Mouse (Mus musculus): ENCODE measurements around the gene Eif4e2. TPM values are rescaled to one million over a fixed set of nuclear protein-coding genes. Genes with fewer than 3 reads are reported as not detected.

Eif4e2 gene
- polyA plus RNA-seq, 1 experiment: 16.5 TPM

GRCm38 (mm10) chr1:87185526-87185925, 28.2 kb upstream of the Eif4e2 start:
- Histone ChIP-seq H3K36me3 (ENCODE audit: control insufficient read depth, insufficient read depth, low read length) (no peaks in the 10 kb centered on the region), H3K4me1 (ENCODE audit: control insufficient read depth, insufficient read depth, insufficient read length, low read length) (peaks cover 11% of the 10 kb centered on the region; the same call in 1 of the 2 replicates), H3K27me3 (ENCODE audit: control insufficient read depth, insufficient read depth, low read length) (peaks cover 18% of the 10 kb centered on the region), H3K27ac (ENCODE audit: insufficient read depth, low read depth, low read length) (no peak overlapping the region), H3K4me3 (ENCODE audit: low read depth, low read length) (no peak overlapping the region)
- WGBS: 26% methylated on average over 13 of the region's 13 CpGs
- TF ChIP-seq POLR2A (IDR thresholded peaks at IDR 0.05; ENCODE audit: low read depth, low read length) (no peak), CTCF (IDR thresholded peaks at IDR 0.05; ENCODE audit: extremely low read depth, insufficient read length, insufficient replicate concordance, low read depth, low read length) (no peak)

- Histone ChIP-seq H3K36me3 (ENCODE audit: control insufficient read depth, insufficient read depth, low read length) (no peaks in the 10 kb centered on the region), H3K27ac (ENCODE audit: insufficient read depth, low read depth, low read length) (no peak overlapping the region), H3K4me3 (ENCODE audit: low read depth, low read length) (peak overlapping the region; percentile 81), H3K27me3 (ENCODE audit: control insufficient read depth, insufficient read depth, low read length) (peaks cover 18% of the 10 kb centered on the region), H3K4me1 (ENCODE audit: control insufficient read depth, insufficient read depth, insufficient read length, low read length) (peaks cover 11% of the 10 kb centered on the region; the same call in 1 of the 2 replicates)
- TF ChIP-seq POLR2A (IDR thresholded peaks at IDR 0.05; ENCODE audit: low read depth, low read length) (no peak), CTCF (IDR thresholded peaks at IDR 0.05; ENCODE audit: extremely low read depth, insufficient read length, insufficient replicate concordance, low read depth, low read length) (no peak)
- 3% methylated on average over 54 of the region's 54 CpGs for whole genome bisulfite sequencing
Observed at GRCm38 (mm10) chr1:87186261-87187036, 27.3 kb upstream of the Eif4e2 start.

GRCm38 (mm10) chr1:87187037-87187355, 26.7 kb upstream of the Eif4e2 start:
- Histone ChIP-seq H3K36me3 (ENCODE audit: control insufficient read depth, insufficient read depth, low read length) (no peaks in the 10 kb centered on the region), H3K27ac (ENCODE audit: insufficient read depth, low read depth, low read length) (no peak overlapping the region), H3K27me3 (ENCODE audit: control insufficient read depth, insufficient read depth, low read length) (peaks cover 18% of the 10 kb centered on the region), H3K4me3 (ENCODE audit: low read depth, low read length) (peak overlapping the region; percentile 81), H3K4me1 (ENCODE audit: control insufficient read depth, insufficient read depth, insufficient read length, low read length) (peaks cover 11% of the 10 kb centered on the region; the same call in 1 of the 2 replicates)
- TF ChIP-seq CTCF (IDR thresholded peaks at IDR 0.05; ENCODE audit: extremely low read depth, insufficient read length, insufficient replicate concordance, low read depth, low read length): peak; percentile 93
- TF ChIP-seq POLR2A (IDR thresholded peaks at IDR 0.05; ENCODE audit: low read depth, low read length): no peak
- under 1% methylated on average over 15 of the region's 15 CpGs for WGBS

- H3K4me3 ChIP-seq (ENCODE audit: low read depth, low read length): no peak within 1 kb of the TSS
- H3K27ac ChIP-seq (ENCODE audit: insufficient read depth, low read depth, low read length): no peak within 1 kb of the TSS
- H3K36me3 ChIP-seq (ENCODE audit: control insufficient read depth, insufficient read depth, low read length): no peaks in the 10 kb centered on the region
- no peak for TF ChIP-seq CTCF (IDR thresholded peaks at IDR 0.05; ENCODE audit: extremely low read depth, insufficient read length, insufficient replicate concordance, low read depth, low read length)
- no peak for TF ChIP-seq POLR2A (IDR thresholded peaks at IDR 0.05; ENCODE audit: low read depth, low read length)
- peaks cover 8% of the 10 kb centered on the region; the same call in 1 of the 2 replicates for H3K4me1 ChIP-seq (ENCODE audit: control insufficient read depth, insufficient read depth, insufficient read length, low read length)
- 26% methylated on average over 4 of the region's 4 CpGs for WGBS
- peaks cover 18% of the 10 kb centered on the region for H3K27me3 ChIP-seq (ENCODE audit: control insufficient read depth, insufficient read depth, low read length)
Observed at GRCm38 (mm10) chr1:87190429-87190828, 23.3 kb upstream of the Eif4e2 start, which contains the start of gene Chrnd. TSS of gene Chrnd (plus strand) at chr1:87190607.

GRCm38 (mm10) chr1:87197296-87197695, 16.4 kb upstream of the Eif4e2 start:
- Histone ChIP-seq H3K36me3 (ENCODE audit: control insufficient read depth, insufficient read depth, low read length) (no peaks in the 10 kb centered on the region), H3K27ac (ENCODE audit: insufficient read depth, low read depth, low read length) (no peak overlapping the region), H3K4me3 (ENCODE audit: low read depth, low read length) (no peak overlapping the region), H3K27me3 (ENCODE audit: control insufficient read depth, insufficient read depth, low read length) (no peaks in the 10 kb centered on the region), H3K4me1 (ENCODE audit: control insufficient read depth, insufficient read depth, insufficient read length, low read length) (no peaks in the 10 kb centered on the region)
- WGBS: 75% methylated on average over 9 of the region's 9 CpGs
- TF ChIP-seq POLR2A (IDR thresholded peaks at IDR 0.05; ENCODE audit: low read depth, low read length) (no peak), CTCF (IDR thresholded peaks at IDR 0.05; ENCODE audit: extremely low read depth, insufficient read length, insufficient replicate concordance, low read depth, low read length) (no peak)

- Histone ChIP-seq H3K27me3 (ENCODE audit: control insufficient read depth, insufficient read depth, low read length) (no peaks in the 10 kb centered on the region), H3K36me3 (ENCODE audit: control insufficient read depth, insufficient read depth, low read length) (no peaks in the 10 kb centered on the region), H3K27ac (ENCODE audit: insufficient read depth, low read depth, low read length) (no peak overlapping the region), H3K4me3 (ENCODE audit: low read depth, low read length) (no peak overlapping the region), H3K4me1 (ENCODE audit: control insufficient read depth, insufficient read depth, insufficient read length, low read length) (no peaks in the 10 kb centered on the region)
- WGBS: 63% methylated on average over 12 of the region's 12 CpGs
- TF ChIP-seq POLR2A (IDR thresholded peaks at IDR 0.05; ENCODE audit: low read depth, low read length): no peak
Observed at GRCm38 (mm10) chr1:87198119-87199065, 15.3 kb upstream of the Eif4e2 start.

GRCm38 (mm10) chr1:87200811-87201210, 12.9 kb upstream of the Eif4e2 start:
- WGBS: 29% methylated on average over 2 of the region's 2 CpGs
- H3K27ac ChIP-seq (ENCODE audit: insufficient read depth, low read depth, low read length): no peak overlapping the region
- no peaks in the 10 kb centered on the region for H3K4me1 ChIP-seq (ENCODE audit: control insufficient read depth, insufficient read depth, insufficient read length, low read length)
- H3K4me3 ChIP-seq (ENCODE audit: low read depth, low read length): no peak overlapping the region
- no peak for TF ChIP-seq POLR2A (IDR thresholded peaks at IDR 0.05; ENCODE audit: low read depth, low read length)
- no peak for TF ChIP-seq CTCF (IDR thresholded peaks at IDR 0.05; ENCODE audit: extremely low read depth, insufficient read length, insufficient replicate concordance, low read depth, low read length)
- no peaks in the 10 kb centered on the region for H3K27me3 ChIP-seq (ENCODE audit: control insufficient read depth, insufficient read depth, low read length)
- no peaks in the 10 kb centered on the region for H3K36me3 ChIP-seq (ENCODE audit: control insufficient read depth, insufficient read depth, low read length)
